7 mouse cellular contexts compared by ENCODE assay signal in genomic region chr2:145197076-145197475, GRCm38 (mm10). TPM values are rescaled to one million over a fixed set of nuclear protein-coding genes. Genes with fewer than 3 reads are reported as not detected.
A peak's percentile ranks its signal among the peaks of the same experiment; 100 is the strongest.
DNase-seq lines count a peak whose midpoint lies in the region; ATAC-seq lines count a peak whose summit lies in the region.

No protein-coding gene starts in this region.

- DNase-seq in left cerebral cortex, adult 9 months (ENCODE audit: low spot score in 2 of 2), result peak; percentile 18 to 55
- DNase-seq in right cerebral cortex, postnatal 14 days, result peak; percentile 75
- DNase-seq in gastrocnemius, postnatal 10 days, result no peak
- no peak for DNase-seq in testis, postnatal 10 days (ENCODE audit: low spot score)
- DNase-seq in liver, result no peak

- ATAC-seq in CD4-positive, CD25-positive, alpha-beta regulatory T cell, adult 4 months, result peak; percentile 93
- ATAC-seq in activated CD4-positive, CD25-positive, alpha-beta regulatory T cell, adult 4 months, result peak; percentile 94

RNA-seq across cellular contexts. Expression of gene Slc24a3, which starts 29.5 kb away (rescaled TPM):
- 1 to 10 TPM in 1 of 2 experiments, under 1 TPM in 1; 0.90 to 1.1 TPM for polyA plus RNA-seq in CD4-positive, CD25-positive, alpha-beta regulatory T cell, adult 4 months (2017; shearing (Covaris generic))
- polyA plus RNA-seq in activated CD4-positive, CD25-positive, alpha-beta regulatory T cell, adult 4 months (2017; shearing (Covaris generic)), result under 1 TPM; 0.56 to 0.76 TPM
- total RNA-seq in gastrocnemius, postnatal 10 days (2021), result 1 to 10 TPM; 5.8 to 6.1 TPM

Comparison
In these comparisons a context has a peak if more than half of its experiments do, and no peak if none do; other contexts are left out.
1. DNase-seq: peak in left cerebral cortex, adult 9 months (2 of 2) and right cerebral cortex, postnatal 14 days (single experiment); none in gastrocnemius, postnatal 10 days (single experiment), testis, postnatal 10 days (single experiment) and liver (single experiment).